Mouse (Mus musculus) kidney, adult 9 months (tissue): Measurements from ENCODE around the gene Gm10401.

ENCODE experiments used
- DNase-seq: peaks from one replicate; pipeline ENCODE4 v3.0.0; 2022

Gm10401 gene

GRCm38 (mm10) chr5:115069611-115070010 is 28.5 kb downstream of the Gm10401 start:
- DNase-seq = no peak

GRCm38 (mm10) chr5:115068671-115069421 is 29.2 kb downstream of the Gm10401 start:
- no peak for DNase-seq

GRCm38 (mm10) chr5:115066245-115066644 is 31.9 kb downstream of the Gm10401 start:
- DNase-seq = no peak

- no peak for DNase-seq
These were observed 34.7 kb downstream of the Gm10401 start for GRCm38 (mm10) chr5:115063391-115063790.

- no peak for DNase-seq
These were observed 35.5 kb downstream of the Gm10401 start for GRCm38 (mm10) chr5:115062566-115062965.

GRCm38 (mm10) chr5:115060977-115061376 is 37.1 kb downstream of the Gm10401 start:
- no peak for DNase-seq

- no peak for DNase-seq
These were observed 37.9 kb downstream of the Gm10401 start for GRCm38 (mm10) chr5:115060067-115060695.

- DNase-seq = no peak
These were observed 39.4 kb downstream of the Gm10401 start for GRCm38 (mm10) chr5:115058584-115059297.

- no peak for DNase-seq
These were observed 40.9 kb downstream of the Gm10401 start for GRCm38 (mm10) chr5:115057153-115057552.

- DNase-seq = no peak
These were observed 42.7 kb downstream of the Gm10401 start for GRCm38 (mm10) chr5:115055418-115055817.

GRCm38 (mm10) chr5:115053791-115054396 is 44.2 kb downstream of the Gm10401 start:
- DNase-seq = no peak

GRCm38 (mm10) chr5:115052546-115052945 is 45.5 kb downstream of the Gm10401 start:
- peak; percentile 47 for DNase-seq

- DNase-seq = no peak
These were observed 47.3 kb downstream of the Gm10401 start for GRCm38 (mm10) chr5:115050776-115051175.

- DNase-seq = no peak
These were observed 48.4 kb downstream of the Gm10401 start for GRCm38 (mm10) chr5:115049692-115050091.
